Mouse (Mus musculus) liver (tissue): ENCODE data around the gene Ncam1.

Experiments used
- DNase-seq: peaks from one replicate; pipeline ENCODE4 v3.0.0-alpha.2; 2020; ENCODE audit warnings: mixed read lengths

Ncam1 gene

DNA sequence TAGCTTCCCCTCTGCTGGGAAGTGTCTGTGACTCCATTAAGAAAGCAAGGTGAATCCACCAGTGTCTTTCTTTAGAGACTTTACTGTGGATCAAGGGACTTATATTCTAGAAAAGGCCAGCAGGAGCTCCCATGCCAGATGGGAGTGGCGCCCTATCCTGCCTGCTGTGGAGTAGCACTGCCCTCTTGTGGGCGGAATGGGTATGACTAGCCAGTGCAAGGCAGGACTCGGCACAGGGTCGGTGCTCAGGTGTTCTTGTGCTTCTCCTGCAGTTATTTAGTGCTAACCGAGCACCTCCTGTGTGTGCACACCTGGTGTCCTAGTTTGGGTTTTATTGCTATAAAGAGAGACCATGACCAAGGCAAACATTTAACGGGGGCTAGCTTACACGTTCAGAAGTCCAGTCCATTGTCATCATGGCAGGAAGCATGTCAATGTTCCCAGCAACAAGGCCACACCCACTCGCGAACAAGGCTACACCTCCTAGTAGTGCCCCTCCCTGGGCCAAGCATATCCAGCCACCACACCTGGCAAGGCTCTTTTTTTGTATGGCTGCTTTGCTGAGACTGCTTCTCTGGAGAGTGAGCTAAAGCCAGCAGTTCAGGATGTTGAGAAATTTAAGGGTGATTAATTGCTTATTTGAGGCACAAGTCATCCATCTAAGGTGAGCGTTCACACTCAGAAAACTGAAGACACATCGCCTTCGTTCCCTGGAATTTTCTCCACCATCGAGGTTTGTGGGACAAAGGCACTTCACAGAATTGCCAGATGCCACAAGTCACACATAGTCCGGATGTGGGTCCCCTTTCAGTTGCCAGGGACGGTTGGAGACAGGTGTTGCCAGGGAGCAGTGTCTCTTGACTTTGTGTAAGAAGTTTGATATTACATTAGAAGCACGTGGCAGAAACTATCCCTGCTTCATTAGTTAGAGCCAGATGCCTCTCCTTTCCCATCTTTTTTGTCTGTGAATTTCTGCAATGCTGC lies 309.5 kb downstream of the Ncam1 start:
- peak; percentile 73 for DNase-seq

DNA sequence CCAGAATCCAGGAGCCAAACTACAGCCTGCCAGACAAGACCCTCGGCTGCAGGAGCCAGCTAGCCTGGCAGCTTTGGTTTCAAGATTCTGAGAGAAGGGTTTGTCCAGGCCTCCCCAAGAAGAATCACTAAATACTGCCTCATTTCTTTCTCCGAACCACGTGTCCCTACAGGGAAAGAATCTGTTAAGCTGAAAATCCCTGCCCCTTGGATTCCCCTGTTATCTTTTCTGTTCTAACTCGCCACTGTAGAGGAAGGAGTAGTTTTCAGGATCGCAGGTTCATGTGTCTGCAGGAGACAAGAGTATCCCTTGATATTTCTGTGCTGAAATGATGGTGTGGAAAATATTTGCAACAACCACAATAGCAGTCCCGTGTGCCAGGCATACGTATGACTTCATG lies 310.5 kb downstream of the Ncam1 start:
- no peak for DNase-seq

DNA sequence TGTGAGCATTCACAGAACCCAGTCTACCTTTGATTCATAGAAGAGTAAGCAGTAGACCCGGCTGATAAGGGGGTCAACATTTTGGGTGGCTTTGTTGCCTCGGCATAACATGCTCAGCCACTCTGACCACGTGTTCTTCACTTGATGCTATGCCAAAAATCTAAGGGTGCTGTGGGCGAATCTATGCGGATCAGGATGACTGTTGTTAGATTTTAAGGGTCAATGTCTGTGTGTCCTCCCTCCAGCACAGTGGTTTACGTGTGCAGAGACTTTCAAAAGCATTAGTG lies 311.1 kb downstream of the Ncam1 start:
- no peak for DNase-seq

DNA sequence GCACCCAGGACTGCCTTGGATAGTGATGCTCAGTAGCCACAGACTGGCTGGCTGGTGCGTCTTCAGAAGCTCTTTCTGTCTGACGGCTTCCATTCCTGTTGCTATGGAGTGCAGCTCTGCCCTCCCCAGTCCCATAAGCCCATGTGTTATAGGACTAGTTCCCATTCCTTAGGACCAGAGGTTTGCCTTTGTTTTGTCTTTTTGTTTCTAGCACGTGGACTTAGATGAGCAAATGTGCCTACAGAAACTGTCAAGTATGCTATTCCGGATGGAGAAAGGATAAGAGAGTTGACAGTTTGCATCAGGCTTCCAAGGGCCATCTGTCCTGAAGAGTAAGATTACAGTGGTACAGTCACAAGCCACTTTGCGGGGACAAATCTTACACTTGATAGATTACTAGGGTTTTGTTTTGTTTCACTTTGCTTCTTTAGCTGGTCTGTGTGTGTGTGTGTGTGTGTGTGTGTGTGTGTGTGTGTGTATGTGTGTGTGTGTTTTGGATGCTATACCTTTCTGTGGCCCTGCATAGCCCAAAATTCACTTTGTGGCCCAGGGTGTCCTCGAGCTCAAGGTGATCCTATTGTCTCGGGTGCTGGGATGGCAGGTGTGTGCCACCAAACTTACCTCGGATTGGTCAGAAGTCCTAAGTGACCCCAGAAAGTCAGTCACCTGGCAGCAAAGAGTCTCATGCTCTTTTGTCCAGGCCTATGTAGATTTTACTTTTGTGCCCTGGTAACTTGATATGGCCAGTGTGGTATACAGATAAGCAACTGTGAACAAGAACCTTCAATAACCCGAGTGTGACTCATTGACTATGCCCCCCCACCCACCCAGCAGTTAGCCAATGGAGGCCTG lies 311.7 kb downstream of the Ncam1 start:
- no peak for DNase-seq

DNA sequence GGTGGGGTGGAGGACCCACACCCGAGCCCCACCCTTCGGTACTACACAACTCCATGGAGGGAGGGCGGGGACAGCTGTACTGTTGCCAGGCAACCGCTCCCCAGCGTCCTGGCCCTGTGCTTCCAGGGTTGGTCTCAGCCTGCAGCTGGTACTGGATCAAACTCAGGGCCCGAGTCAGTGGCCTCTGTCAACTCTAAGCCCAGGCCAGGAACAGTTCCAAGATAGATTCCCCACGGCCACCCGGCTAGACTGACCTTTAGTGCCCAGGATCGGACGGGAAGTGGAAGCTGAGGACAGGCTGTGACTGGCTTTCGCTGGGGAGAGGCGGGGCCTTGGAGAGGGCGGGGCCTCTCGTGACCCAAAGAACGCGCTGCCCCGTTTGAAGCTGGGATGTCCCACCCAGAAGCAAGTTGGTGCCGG lies 312.8 kb downstream of the Ncam1 start, which contains the start of gene Ttc12:
Ttc12 (minus strand) TSS at position 334 of the 420 bp plus-strand sequence.
- peak; percentile 70 for DNase-seq

- no peak for DNase-seq
These were observed 313.4 kb downstream of the Ncam1 start for GRCm38 (mm10) chr9:49485250-49485891.

GRCm38 (mm10) chr9:49483316-49483715 lies 315.4 kb downstream of the Ncam1 start:
- no peak for DNase-seq

GRCm38 (mm10) chr9:49472126-49472525 lies 326.6 kb downstream of the Ncam1 start:
- no peak for DNase-seq

GRCm38 (mm10) chr9:49470946-49471345 lies 327.8 kb downstream of the Ncam1 start:
- no peak for DNase-seq

GRCm38 (mm10) chr9:49470006-49470405 lies 328.7 kb downstream of the Ncam1 start:
- DNase-seq, result no peak

GRCm38 (mm10) chr9:49456136-49456535 lies 342.6 kb downstream of the Ncam1 start:
- no peak for DNase-seq

DNA sequence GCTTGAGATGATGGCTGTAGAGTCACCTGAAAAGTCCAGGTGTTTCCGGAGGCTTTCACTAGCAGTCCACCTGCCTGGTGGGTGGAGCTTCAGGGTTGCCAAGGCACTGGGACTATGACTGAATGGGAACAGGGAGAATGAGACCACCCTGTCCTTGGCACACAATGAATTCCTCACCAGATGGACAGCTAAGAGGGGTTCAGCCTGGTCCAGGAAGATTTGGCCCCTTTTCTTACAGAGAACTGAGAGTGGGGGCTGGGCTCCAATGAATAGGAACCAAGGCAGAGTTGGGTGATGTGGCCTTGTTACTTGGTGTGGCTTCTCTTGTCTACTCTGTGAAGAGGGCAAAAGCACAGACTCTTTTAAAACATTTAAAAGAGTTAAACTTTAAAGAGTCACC lies 346.3 kb downstream of the Ncam1 start:
- DNase-seq, result no peak
